Mouse (Mus musculus) forebrain, postnatal 0 days (tissue): ENCODE measurements around the gene Ppp1r13l. TPM values are rescaled to one million over a fixed set of nuclear protein-coding genes. Genes with fewer than 3 reads are reported as not detected.

Experiments
- ATAC-seq: fragments of 200-750 bp; cut with Nextera tagmentation; 2 replicates; pipeline ENCODE4 v1.8.0; 2017; ENCODE audit warnings: mild to moderate bottlenecking, moderate library complexity
- DNase-seq: peaks from one replicate; pipeline ENCODE4 v3.0.0-alpha.2; 2015
- H3K27ac ChIP-seq: fragments of 300-500 bp; sonication (generic); 2 replicates; pipeline ENCODE4 v1.5.1; 2014; ENCODE audit warnings: low read depth, mild to moderate bottlenecking, antibody characterized with exemption, low read length, moderate library complexity, mixed read lengths
- H3K27me3 ChIP-seq: fragments of 300-500 bp; sonication (generic); 2 replicates; pipeline ENCODE4 v1.6.1; 2014; ENCODE audit warnings: mild to moderate bottlenecking, low read length, mixed read lengths; ENCODE audit not compliant: insufficient read depth
- H3K36me3 ChIP-seq: fragments of 300-500 bp; sonication (generic); 2 replicates; pipeline ENCODE4 v1.6.1; 2014; ENCODE audit warnings: mild to moderate bottlenecking, moderate library complexity; ENCODE audit not compliant: insufficient read depth
- H3K4me1 ChIP-seq: fragments of 300-500 bp; sonication (generic); 2 replicates; pipeline ENCODE4 v1.6.1; 2014; ENCODE audit warnings: antibody characterized with exemption; ENCODE audit not compliant: insufficient read depth
- H3K4me2 ChIP-seq: fragments of 300-500 bp; sonication (generic); 2 replicates; pipeline ENCODE4 v1.6.1; 2014; ENCODE audit warnings: low read depth, mild to moderate bottlenecking, moderate library complexity
- H3K4me3 ChIP-seq: fragments of 300-500 bp; sonication (generic); 2 replicates; pipeline ENCODE4 v1.5.1; 2014; ENCODE audit warnings: low read depth, low read length, mixed read lengths
- H3K9ac ChIP-seq: fragments of 300-500 bp; sonication (generic); 2 replicates; pipeline ENCODE4 v1.6.1; 2014; ENCODE audit warnings: mild to moderate bottlenecking
- H3K9me3 ChIP-seq: fragments of 300-500 bp; sonication (generic); 2 replicates; pipeline ENCODE4 v1.6.1; 2016; ENCODE audit warnings: low read length
- CTCF ChIP-seq: sonication (generic); IDR thresholded peaks from 2 replicates; pipeline ENCODE4 v1.5.1; 2016; ENCODE audit warnings: antibody characterized with exemption, control low read depth, low read depth
- WGBS: fragments of 180-500 bp; shearing (Covaris S2); extraction: QIAGEN DNeasy Blood & Tissue Kit; methylation state at CpG from one replicate; pipeline ENCODE4 v1.1.7; 2014; 5-methylcytosine and 5-hydroxymethylcytosine counted together
- polyA plus RNA-seq: library from polyadenylated mRNA; unstranded; fragments of >200 nt; fragmentation: Nextera tagmentation; extraction: Ambion mirVana; gene quantifications from 2 replicates; pipeline ENCODE4 v1.2.1, GENCODE M21; 2015
- total RNA-seq: library from RNA; depleted of rRNA; stranded (reverse); fragments of >200 nt; gene quantifications from 2 replicates; pipeline ENCODE4 v1.2.3, GENCODE M21; 2014

Gene Ppp1r13l
- total and polyA plus RNA-seq, 2 experiments from 2014 or later: 0.76 to 2.0 TPM

DNA sequence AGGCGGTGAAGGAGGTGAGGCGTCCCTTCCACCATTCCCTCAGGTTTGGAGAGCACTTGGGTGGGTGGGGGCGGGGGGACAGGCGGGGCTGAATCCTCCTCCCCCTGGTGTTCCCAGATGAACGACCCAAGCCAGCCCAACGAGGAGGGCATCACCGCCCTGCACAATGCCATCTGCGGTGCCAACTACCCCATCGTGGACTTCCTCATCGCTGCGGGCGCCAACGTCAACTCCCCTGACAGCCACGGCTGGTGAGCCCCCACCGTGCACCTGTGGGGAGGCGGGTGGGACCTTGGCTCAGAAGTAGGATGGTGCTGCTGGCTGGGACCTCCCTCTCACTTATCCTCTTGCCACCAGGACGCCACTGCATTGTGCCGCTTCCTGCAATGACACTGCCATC is 15.8 kb downstream of the Ppp1r13l start:
- TF ChIP-seq CTCF: no peak
- Histone ChIP-seq H3K4me2 (no peak overlapping the region), H3K27me3 (no peaks in the 10 kb centered on the region), H3K27ac (no peak overlapping the region), H3K36me3 (no peaks in the 10 kb centered on the region; the same call in 1 of the 2 replicates), H3K9ac (no peak overlapping the region), H3K4me3 (no peak overlapping the region), H3K9me3 (no peaks in the 10 kb centered on the region), H3K4me1 (no peaks in the 10 kb centered on the region)
- ATAC-seq (no peak), DNase-seq (no peak)
- WGBS: 80% methylated on average over 18 of the region's 18 CpGs

DNA sequence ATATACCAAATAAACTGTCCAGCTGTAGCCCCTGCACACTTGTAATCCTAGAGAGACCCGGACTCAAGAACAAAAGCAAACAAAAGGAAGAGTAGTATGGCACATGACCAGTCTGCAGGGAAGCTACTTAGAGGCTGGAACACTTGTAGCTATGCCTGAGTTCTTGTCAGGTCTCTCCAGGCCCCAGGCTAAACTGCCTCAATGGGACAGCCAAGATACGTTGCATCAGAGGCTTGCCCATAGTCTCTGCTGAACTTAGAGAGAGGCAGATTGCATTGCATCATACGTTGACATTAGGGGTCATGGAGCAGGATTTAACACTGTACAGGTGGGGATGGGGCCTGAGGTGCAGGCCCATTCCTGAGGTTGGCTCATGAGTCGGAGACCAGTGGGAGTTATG is 16.5 kb downstream of the Ppp1r13l start:
- ATAC-seq (no peak), DNase-seq (no peak)
- H3K4me1 ChIP-seq: no peaks in the 10 kb centered on the region
- H3K4me2 ChIP-seq: no peak overlapping the region
- 84% methylated on average over 4 of the region's 4 CpGs for WGBS
- no peak overlapping the region for H3K9ac ChIP-seq
- no peak overlapping the region for H3K27ac ChIP-seq
- TF ChIP-seq CTCF: no peak
- H3K4me3 ChIP-seq: no peak overlapping the region
- H3K36me3 ChIP-seq: no peaks in the 10 kb centered on the region; the same call in 1 of the 2 replicates
- H3K9me3 ChIP-seq: no peaks in the 10 kb centered on the region
- H3K27me3 ChIP-seq: no peaks in the 10 kb centered on the region

DNA sequence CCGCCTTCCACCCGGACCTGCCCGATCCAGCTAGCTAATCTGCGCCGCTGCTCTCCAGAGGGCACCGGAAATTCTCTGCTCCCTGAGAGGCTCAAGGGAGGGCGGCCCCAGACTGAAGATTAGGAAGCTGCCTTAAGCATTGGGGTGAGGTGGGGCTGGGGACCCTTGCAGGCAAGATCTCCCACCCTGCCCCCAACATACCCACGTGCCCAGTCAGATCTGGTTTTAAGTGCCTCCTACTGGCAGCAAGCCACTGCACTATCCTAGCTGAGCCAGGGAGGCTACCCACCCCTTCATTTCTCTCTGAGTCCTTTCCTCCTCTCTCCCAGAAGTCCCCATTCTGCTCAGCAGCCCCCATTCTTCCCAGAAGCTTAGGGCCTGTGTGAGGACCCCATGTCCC is 18.5 kb downstream of the Ppp1r13l start:
- Histone ChIP-seq H3K4me3 (no peak overlapping the region), H3K9me3 (no peaks in the 10 kb centered on the region), H3K4me2 (no peak overlapping the region), H3K9ac (no peak overlapping the region), H3K27ac (no peak overlapping the region), H3K27me3 (no peaks in the 10 kb centered on the region), H3K36me3 (no peaks in the 10 kb centered on the region; the same call in 1 of the 2 replicates), H3K4me1 (peaks cover 5% of the 10 kb centered on the region; the same call in 1 of the 2 replicates)
- ATAC-seq (no peak), DNase-seq (no peak)
- 76% methylated on average over 8 of the region's 8 CpGs for WGBS
- TF ChIP-seq CTCF: no peak

DNA sequence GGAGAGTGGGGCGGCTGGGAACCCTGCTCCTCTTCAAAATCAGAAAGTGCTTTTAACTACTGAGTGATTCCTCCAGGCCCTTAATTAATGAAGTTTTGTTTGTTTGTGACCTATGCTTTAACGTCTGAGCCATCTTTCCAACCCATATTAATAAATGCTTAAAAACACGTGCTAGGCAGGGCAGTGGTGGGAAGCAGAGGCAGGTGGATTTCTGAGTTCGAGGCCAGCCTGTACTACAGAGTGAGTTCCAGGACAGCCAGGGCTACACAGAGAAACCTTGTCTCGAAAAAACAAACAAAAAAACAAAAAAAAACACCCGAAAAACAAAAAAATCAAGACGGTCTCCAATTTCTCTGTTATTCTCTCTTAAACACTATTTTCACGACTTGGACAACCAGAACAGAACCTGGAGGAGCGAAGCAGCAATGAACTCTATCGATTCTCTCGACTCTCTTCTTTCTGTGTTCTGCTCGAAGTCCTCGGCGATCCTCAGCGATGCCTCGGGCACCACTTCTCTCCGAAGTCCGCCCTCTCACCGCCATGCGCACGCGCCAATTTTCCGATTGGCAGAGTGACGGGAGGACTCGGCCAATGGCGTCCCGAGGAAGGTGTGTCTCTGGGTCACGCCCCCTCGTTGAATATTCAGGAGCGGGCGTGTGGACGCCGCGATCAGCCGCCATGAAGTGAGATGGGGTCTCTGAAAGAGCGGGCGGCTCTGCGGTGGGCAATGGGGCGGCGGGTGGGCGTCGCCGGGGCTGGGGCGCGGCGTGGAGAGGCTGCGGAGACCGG is 22.0 kb downstream of the Ppp1r13l start, which contains the start of gene Ercc2:
Gene Ercc2 (plus strand): TSS at position 634 of the 789 bp plus-strand sequence.
- WGBS: 7% methylated on average over 43 of the region's 48 CpGs
- Histone ChIP-seq H3K27ac (peak within 1 kb of the TSS; percentile 72), H3K4me3 (peak within 1 kb of the TSS; percentile 81), H3K36me3 (peaks cover 22% of the 10 kb centered on the region), H3K27me3 (no peaks in the 10 kb centered on the region), H3K4me1 (peaks cover 11% of the 10 kb centered on the region; the same call in 1 of the 2 replicates), H3K9me3 (no peaks in the 10 kb centered on the region), H3K9ac (peak within 1 kb of the TSS; percentile 72), H3K4me2 (peak within 1 kb of the TSS; percentile 73)
- DNase-seq (peak; percentile 100), ATAC-seq (peak; percentile 98)
- TF ChIP-seq CTCF: no peak

DNA sequence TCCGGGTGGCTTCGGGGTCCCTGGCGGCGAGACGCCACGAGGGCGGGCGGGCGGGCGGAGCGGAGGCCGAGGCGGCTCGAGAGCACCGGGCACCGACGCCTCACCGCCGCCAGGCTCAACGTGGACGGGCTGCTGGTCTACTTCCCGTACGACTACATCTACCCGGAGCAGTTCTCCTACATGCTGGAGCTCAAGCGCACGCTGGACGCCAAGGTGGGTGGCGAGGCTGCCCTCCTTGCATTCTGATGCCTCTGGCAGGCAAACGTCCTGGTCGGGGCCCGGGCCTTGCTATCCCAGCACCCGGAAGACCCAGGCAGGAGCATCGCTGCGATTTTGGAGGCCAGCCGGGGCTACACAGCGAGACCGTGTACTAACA is 22.6 kb downstream of the Ppp1r13l start:
- DNase-seq (peak; percentile 32), ATAC-seq (peak; percentile 50)
- Histone ChIP-seq H3K9me3 (no peaks in the 10 kb centered on the region), H3K4me3 (peak overlapping the region; percentile 81), H3K27ac (peak overlapping the region; percentile 72), H3K27me3 (no peaks in the 10 kb centered on the region), H3K9ac (peak overlapping the region; percentile 72), H3K36me3 (peaks cover 27% of the 10 kb centered on the region), H3K4me1 (peaks cover 11% of the 10 kb centered on the region; the same call in 1 of the 2 replicates), H3K4me2 (peak overlapping the region; percentile 73)
- peak; percentile 26 for TF ChIP-seq CTCF
- WGBS: 4% methylated on average over 27 of the region's 37 CpGs

DNA sequence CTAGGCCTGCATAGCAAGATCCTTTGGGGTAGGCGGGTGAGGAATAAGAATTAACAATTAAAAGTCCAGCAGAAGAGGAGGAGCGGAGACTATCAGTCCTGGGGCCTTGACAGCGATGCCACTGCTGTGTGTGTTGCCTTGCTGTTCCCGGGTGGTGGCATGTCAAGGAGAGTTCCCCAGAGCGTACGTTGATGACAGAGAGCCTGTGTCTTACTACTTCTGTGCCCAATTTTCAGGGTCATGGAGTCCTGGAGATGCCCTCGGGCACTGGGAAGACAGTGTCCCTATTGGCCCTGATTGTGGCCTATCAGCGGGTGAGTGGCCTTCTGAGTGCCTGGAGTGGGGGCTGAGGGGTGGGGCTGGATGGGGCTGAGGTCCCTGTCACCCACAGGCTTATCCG is 24.2 kb downstream of the Ppp1r13l start:
- WGBS: 89% methylated on average over 9 of the region's 9 CpGs
- H3K27me3 ChIP-seq: no peaks in the 10 kb centered on the region
- ATAC-seq (no peak), DNase-seq (no peak)
- H3K36me3 ChIP-seq: peaks cover 40% of the 10 kb centered on the region
- no peak for TF ChIP-seq CTCF
- H3K4me1 ChIP-seq: peaks cover 11% of the 10 kb centered on the region; the same call in 1 of the 2 replicates
- H3K9me3 ChIP-seq: no peaks in the 10 kb centered on the region
- no peak overlapping the region for H3K9ac ChIP-seq
- no peak overlapping the region for H3K4me3 ChIP-seq
- no peak overlapping the region for H3K4me2 ChIP-seq
- H3K27ac ChIP-seq: no peak overlapping the region

DNA sequence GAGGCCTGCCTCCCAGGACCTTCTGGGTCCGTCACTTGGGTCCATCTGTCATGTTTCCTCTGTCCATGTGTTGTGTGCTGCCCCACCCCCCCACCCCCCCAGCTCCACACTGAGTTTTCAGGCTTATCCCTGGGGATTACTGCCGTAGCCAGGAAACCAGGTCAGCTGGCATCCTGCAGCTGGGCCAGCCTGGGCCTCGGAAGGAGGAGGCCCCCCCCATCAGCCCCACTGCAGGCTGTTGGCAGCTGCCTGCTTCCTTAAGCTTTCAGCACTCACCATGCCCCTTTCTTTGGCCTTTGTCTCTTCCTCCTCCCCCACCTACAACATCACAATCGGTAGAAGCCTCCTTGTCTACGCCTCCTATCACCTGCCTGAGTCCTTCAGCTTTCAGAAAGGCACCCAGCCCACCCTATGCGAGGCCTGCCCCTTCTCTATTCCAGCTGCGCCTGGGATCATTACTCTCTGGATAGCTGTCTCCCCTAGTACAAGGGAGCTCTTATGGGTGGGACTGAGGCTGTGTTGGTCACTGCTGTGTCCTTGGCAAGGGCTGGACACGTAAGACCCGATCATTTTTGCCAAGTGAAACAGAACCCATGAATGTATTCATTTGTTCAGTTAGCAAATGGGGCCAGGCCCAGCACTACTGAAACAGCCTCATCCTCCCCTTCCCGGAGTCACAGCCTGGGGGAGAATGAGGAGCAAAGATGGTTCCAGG is 29.3 kb downstream of the Ppp1r13l start:
- whole genome bisulfite sequencing: 66% methylated on average over 10 of the region's 10 CpGs
- ATAC-seq: peak; percentile 38
- H3K27ac ChIP-seq: no peak overlapping the region

More for the DNA sequence above, 29.3 kb downstream of the Ppp1r13l start:
- no peaks in the 10 kb centered on the region for H3K27me3 ChIP-seq
- H3K4me3 ChIP-seq: no peak overlapping the region
- TF ChIP-seq CTCF: no peak
- no peak overlapping the region for H3K4me2 ChIP-seq
- H3K9me3 ChIP-seq: no peaks in the 10 kb centered on the region
- H3K36me3 ChIP-seq: peaks cover 89% of the 10 kb centered on the region
- no peak overlapping the region for H3K9ac ChIP-seq
- no peak for DNase-seq
- H3K4me1 ChIP-seq: no peaks in the 10 kb centered on the region
